Mouse (Mus musculus) intestine, embryonic 14.5 days (tissue): Measurements from ENCODE around the gene Gca. TPM values are rescaled to one million over a fixed set of nuclear protein-coding genes. Genes with fewer than 3 reads are reported as not detected.
"Not testable (repeated sequence)": the region's sequence is repeated elsewhere in the genome, so short reads cannot be mapped to it uniquely, and the experiment has no call there.

ENCODE experiments used
- ATAC-seq: fragments of 200-750 bp; cut with Nextera tagmentation; replicated peaks from 2 replicates; pipeline ENCODE4 v1.8.0; 2017; ENCODE audit warnings: low read depth, moderate number of reproducible peaks, moderate TSS enrichment, moderate library complexity; ENCODE audit not compliant: low FRiP score, low TSS enrichment
- DNase-seq: peaks from one replicate; pipeline ENCODE4 v3.0.0-alpha.2; 2018; ENCODE audit warnings: low spot score
- H3K27ac ChIP-seq: fragments of 300-500 bp; sonication (generic); 2 replicates; pipeline ENCODE4 v1.5.1; 2014; ENCODE audit warnings: low read depth, mild to moderate bottlenecking, control low read depth
- H3K27me3 ChIP-seq: fragments of 300-500 bp; sonication (generic); replicated peaks from 2 replicates; pipeline ENCODE4 v1.6.1; 2014; ENCODE audit warnings: low read length, control low read depth; ENCODE audit not compliant: control insufficient read depth, insufficient read depth
- H3K36me3 ChIP-seq: fragments of 300-500 bp; sonication (generic); 2 replicates; pipeline ENCODE4 v1.6.1; 2014; ENCODE audit warnings: low read length, control low read depth; ENCODE audit not compliant: control insufficient read depth, insufficient read depth
- H3K4me1 ChIP-seq: fragments of 300-500 bp; sonication (generic); replicated peaks from 2 replicates; pipeline ENCODE4 v1.6.1; 2014; ENCODE audit warnings: low read length, control low read depth, mixed read lengths; ENCODE audit not compliant: control insufficient read depth, insufficient read depth
- H3K4me2 ChIP-seq: fragments of 300-500 bp; sonication (generic); 2 replicates; pipeline ENCODE4 v1.6.1; 2014; ENCODE audit warnings: low read length
- H3K4me3 ChIP-seq: fragments of 300-500 bp; sonication (generic); 2 replicates; pipeline ENCODE4 v1.5.1; 2014; ENCODE audit warnings: low read depth, low read length, control low read depth, mixed read lengths
- H3K9ac ChIP-seq: fragments of 300-500 bp; sonication (generic); 2 replicates; pipeline ENCODE4 v1.6.1; 2014; ENCODE audit warnings: mild to moderate bottlenecking, low read length
- H3K9me3 ChIP-seq: fragments of 300-500 bp; sonication (generic); 2 replicates; pipeline ENCODE4 v1.6.1; 2016; ENCODE audit warnings: low read length, control low read depth; ENCODE audit not compliant: control insufficient read depth
- WGBS: fragments of 180-500 bp; shearing (Covaris S2); extraction: QIAGEN DNeasy Blood & Tissue Kit; methylation state at CpG from one replicate; pipeline ENCODE4 v1.1.7; 2014; 5-methylcytosine and 5-hydroxymethylcytosine counted together
- polyA plus RNA-seq: library from polyadenylated mRNA; unstranded; fragments of >200 nt; fragmentation: Nextera tagmentation; extraction: Ambion mirVana; gene quantifications from 2 replicates; pipeline ENCODE4 v1.2.1, GENCODE M21; 2014

The Gca gene
- polyA plus RNA-seq, 1 experiment from 2014 or later, result 12.2 TPM

DNA sequence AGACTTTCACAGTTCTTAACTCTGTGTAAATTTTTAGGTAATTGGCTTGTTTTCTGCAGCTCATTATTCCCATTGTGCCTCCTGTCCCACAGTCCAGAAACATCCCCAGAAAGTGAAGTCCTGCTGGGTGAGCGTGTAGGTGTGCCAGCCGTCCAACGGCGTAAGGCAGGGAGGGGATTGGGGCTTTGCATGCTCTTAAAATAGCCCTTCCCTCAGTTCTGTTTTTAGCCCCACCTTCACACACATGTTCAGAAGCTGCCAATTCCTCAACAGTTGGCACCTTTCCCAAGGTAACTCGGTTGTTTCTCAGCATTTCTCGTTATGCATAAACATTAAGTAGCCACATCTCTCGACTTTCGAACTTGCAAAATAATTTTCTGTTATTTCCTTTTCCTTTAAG lies 17.6 kb downstream of the Gca start:
- no peak for DNase-seq
- Histone ChIP-seq H3K27ac (no peak overlapping the region), H3K4me3 (no peak overlapping the region), H3K4me1 (no peaks in the 10 kb centered on the region), H3K4me2 (no peak overlapping the region), H3K9me3 (no peaks in the 10 kb centered on the region), H3K9ac (no peak overlapping the region), H3K36me3 (no peaks in the 10 kb centered on the region), H3K27me3 (no peaks in the 10 kb centered on the region)
- 87% methylated on average over 8 of the region's 8 CpGs for WGBS
- no peak for ATAC-seq

DNA sequence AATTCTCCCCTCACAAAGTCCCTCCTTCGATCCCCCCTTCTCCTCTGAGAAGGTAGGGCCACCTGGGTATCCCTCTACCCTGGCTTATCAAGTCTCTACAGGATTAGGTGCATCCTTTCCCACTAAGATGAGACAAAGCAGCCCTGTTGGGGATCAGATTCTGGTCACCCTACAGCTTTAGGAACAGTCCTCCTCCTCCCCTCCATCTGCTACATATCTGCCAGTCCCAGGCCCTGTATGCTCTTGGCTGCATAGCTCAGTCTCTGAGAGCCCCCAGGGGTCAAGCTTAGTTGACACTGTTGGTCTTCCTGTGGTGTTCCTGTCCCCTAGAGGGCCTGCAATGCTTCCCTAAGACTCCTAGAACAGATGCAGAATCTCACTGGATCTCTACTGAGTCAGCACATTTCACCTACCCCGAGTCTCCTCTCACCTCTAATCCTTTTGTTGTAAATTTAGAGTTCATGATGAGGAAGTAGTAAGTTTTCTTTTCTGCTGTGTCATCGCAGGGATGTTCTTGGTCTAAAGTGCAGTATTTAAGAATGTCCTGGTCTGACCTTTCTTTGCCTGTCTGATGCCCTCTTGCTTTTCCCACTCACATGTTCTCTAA lies 21.0 kb downstream of the Gca start:
- no peak for DNase-seq
- no peaks in the 10 kb centered on the region for H3K36me3 ChIP-seq
- ATAC-seq, result no peak
- no peaks in the 10 kb centered on the region for H3K9me3 ChIP-seq
- H3K27me3 ChIP-seq, result no peaks in the 10 kb centered on the region
- WGBS, result 46% methylated on average over 3 of the region's 3 CpGs
- H3K9ac ChIP-seq, result no peak overlapping the region
- H3K4me3 ChIP-seq, result no peak overlapping the region
- H3K27ac ChIP-seq, result no peak overlapping the region
- no peak overlapping the region for H3K4me2 ChIP-seq
- no peaks in the 10 kb centered on the region for H3K4me1 ChIP-seq

DNA sequence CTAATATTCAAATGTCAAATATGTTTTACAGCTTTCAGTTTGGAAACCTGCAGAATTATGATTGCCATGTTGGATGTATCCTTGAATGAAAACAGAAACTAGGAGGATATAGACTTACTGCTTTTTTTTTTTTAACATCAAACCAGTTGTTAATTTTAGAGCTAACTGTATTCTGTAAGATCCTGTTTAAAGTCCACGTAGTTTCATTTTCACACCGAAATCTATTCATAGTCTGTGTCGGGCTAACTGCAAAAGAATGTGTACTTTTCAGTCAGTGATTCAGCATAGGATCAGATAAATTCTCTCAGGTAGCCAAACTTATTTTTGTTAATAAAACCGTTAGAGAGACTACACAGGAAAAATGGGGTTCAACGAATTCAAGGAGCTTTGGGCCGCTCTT lies 21.8 kb downstream of the Gca start:
- no peak overlapping the region for H3K27ac ChIP-seq
- no peak overlapping the region for H3K9ac ChIP-seq
- no peak for DNase-seq
- no peaks in the 10 kb centered on the region for H3K9me3 ChIP-seq
- no peak for ATAC-seq
- H3K4me1 ChIP-seq, result no peaks in the 10 kb centered on the region
- 86% methylated on average over 6 of the region's 6 CpGs for WGBS
- no peaks in the 10 kb centered on the region for H3K36me3 ChIP-seq
- H3K27me3 ChIP-seq, result no peaks in the 10 kb centered on the region
- no peak overlapping the region for H3K4me3 ChIP-seq
- no peak overlapping the region for H3K4me2 ChIP-seq

- DNase-seq, result no peak
- Histone ChIP-seq H3K9me3 (no peaks in the 10 kb centered on the region), H3K27me3 (no peaks in the 10 kb centered on the region), H3K9ac (no peak overlapping the region), H3K4me3 (no peak overlapping the region), H3K4me1 (no peaks in the 10 kb centered on the region), H3K4me2 (no peak overlapping the region), H3K27ac (no peak overlapping the region), H3K36me3 (no peaks in the 10 kb centered on the region)
- WGBS, result 87% methylated on average over 3 of the region's 3 CpGs
- ATAC-seq, result no peak
Observed at GRCm38 (mm10) chr2:62706313-62706712, 42.2 kb downstream of the Gca start.

GRCm38 (mm10) chr2:62709633-62710032 lies 45.5 kb downstream of the Gca start:
- no peak overlapping the region for H3K4me3 ChIP-seq
- DNase-seq, result no peak
- ATAC-seq, result no peak
- no peaks in the 10 kb centered on the region for H3K27me3 ChIP-seq
- H3K36me3 ChIP-seq, result no peaks in the 10 kb centered on the region
- no peak overlapping the region for H3K4me2 ChIP-seq
- WGBS, result 79% methylated on average over 1 of the region's 1 CpGs
- no peaks in the 10 kb centered on the region for H3K9me3 ChIP-seq
- no peak overlapping the region for H3K9ac ChIP-seq
- H3K4me1 ChIP-seq, result no peaks in the 10 kb centered on the region
- H3K27ac ChIP-seq, result no peak overlapping the region

DNA sequence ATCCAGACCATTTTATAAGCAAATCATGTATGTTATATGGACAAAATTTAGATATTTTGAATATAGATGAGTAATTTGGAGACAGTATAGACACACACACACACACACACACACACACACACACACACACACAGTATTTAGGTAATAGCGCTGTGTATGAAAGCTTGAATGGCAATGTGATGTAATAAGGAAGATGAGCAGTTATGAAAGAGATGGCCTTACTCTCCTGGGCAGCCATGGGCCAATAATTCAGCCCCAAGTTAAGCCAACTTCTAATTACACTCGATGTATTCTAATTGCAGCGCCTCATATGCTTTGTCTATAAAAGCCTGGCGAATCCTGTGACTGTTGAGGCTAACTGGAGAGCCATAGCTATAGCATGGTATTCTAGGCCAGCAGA lies 50.3 kb downstream of the Gca start:
- H3K4me3 ChIP-seq, ATAC-seq, H3K9ac ChIP-seq, H3K27ac ChIP-seq, H3K27me3 ChIP-seq, H3K9me3 ChIP-seq, DNase-seq, H3K4me1 ChIP-seq, H3K4me2 ChIP-seq, H3K36me3 ChIP-seq: not testable (repeated sequence)
- WGBS, result 93% methylated on average over 4 of the region's 4 CpGs

DNA sequence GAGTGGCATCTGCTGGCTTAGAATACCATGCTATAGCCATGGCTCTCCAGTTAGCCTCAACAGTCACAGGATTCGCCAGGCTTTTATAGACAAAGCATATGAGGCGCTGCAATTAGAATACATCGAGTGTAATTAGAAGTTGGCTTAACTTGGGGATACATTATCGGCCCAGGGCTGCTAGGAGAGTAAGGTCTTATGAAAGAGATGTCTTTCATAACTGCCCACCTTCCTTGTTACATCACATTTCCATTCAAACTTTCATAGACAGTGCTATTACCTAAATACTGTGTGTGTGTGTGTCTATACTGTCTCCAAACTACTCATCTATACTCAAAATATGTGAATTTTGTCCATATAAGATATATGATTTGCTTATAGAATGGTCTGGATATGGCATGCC lies 51.2 kb downstream of the Gca start:
- no peak overlapping the region for H3K4me3 ChIP-seq
- no peak overlapping the region for H3K4me2 ChIP-seq
- no peak overlapping the region for H3K27ac ChIP-seq
- H3K27me3 ChIP-seq, result no peaks in the 10 kb centered on the region
- H3K4me1 ChIP-seq, result no peaks in the 10 kb centered on the region
- no peaks in the 10 kb centered on the region for H3K9me3 ChIP-seq
- H3K9ac ChIP-seq, result no peak overlapping the region
- DNase-seq (no peak), ATAC-seq (no peak)
- no peaks in the 10 kb centered on the region for H3K36me3 ChIP-seq
- 97% methylated on average over 4 of the region's 4 CpGs for WGBS

- no peak for DNase-seq
- no peak overlapping the region for H3K4me3 ChIP-seq
- no peaks in the 10 kb centered on the region for H3K27me3 ChIP-seq
- H3K36me3 ChIP-seq, result no peaks in the 10 kb centered on the region
- no peaks in the 10 kb centered on the region for H3K9me3 ChIP-seq
- H3K9ac ChIP-seq, result no peak overlapping the region
- H3K4me1 ChIP-seq, result no peaks in the 10 kb centered on the region
- WGBS, result 83% methylated on average over 6 of the region's 6 CpGs
- H3K27ac ChIP-seq, result no peak overlapping the region
- no peak overlapping the region for H3K4me2 ChIP-seq
- no peak for ATAC-seq
Observed at GRCm38 (mm10) chr2:62717270-62717669, 53.2 kb downstream of the Gca start.

DNA sequence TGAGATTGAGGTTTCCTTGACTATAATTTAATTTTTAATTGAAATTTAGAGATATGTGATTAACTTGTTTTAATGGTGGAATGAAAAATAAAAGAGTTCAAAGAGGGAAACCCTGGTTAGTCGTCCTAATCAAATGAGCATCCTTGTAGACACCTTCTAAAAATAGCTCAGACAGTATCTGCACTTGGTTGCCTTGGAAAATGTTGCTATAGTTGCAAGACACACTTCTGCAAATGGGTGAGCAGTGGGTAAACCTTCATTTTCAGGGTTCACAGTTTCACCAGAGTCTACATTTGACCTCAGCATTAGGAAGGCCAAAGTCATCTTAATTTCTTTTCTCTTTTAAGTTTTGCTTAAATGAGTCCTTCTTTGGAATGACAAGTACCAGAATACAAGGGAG lies 54.3 kb downstream of the Gca start:
- no peaks in the 10 kb centered on the region for H3K36me3 ChIP-seq
- ATAC-seq (no peak), DNase-seq (no peak)
- H3K4me3 ChIP-seq, result no peak overlapping the region
- no peaks in the 10 kb centered on the region for H3K27me3 ChIP-seq
- H3K9me3 ChIP-seq, result no peaks in the 10 kb centered on the region
- H3K9ac ChIP-seq, result no peak overlapping the region
- H3K4me1 ChIP-seq, result no peaks in the 10 kb centered on the region
- WGBS, result 67% methylated on average over 1 of the region's 1 CpGs
- no peak overlapping the region for H3K27ac ChIP-seq
- no peak overlapping the region for H3K4me2 ChIP-seq
